Mouse (Mus musculus) lung, postnatal 0 days (tissue): ENCODE data around the gene Fam131a. TPM values are rescaled to one million over a fixed set of nuclear protein-coding genes. Genes with fewer than 3 reads are reported as not detected.

Experiments
- ATAC-seq: fragments of 200-750 bp; cut with Nextera tagmentation; 2 replicates; pipeline ENCODE4 v1.8.0; 2017; ENCODE audit warnings: moderate library complexity
- DNase-seq: peaks from one replicate; pipeline ENCODE4 v3.0.0-alpha.2; 2016; ENCODE audit warnings: low spot score
- H3K27ac ChIP-seq: fragments of 300-500 bp; sonication (generic); 2 replicates; pipeline ENCODE4 v1.5.1; 2014; ENCODE audit warnings: antibody characterized with exemption, mild to moderate bottlenecking, low read length, mixed read lengths
- H3K27me3 ChIP-seq: fragments of 300-500 bp; sonication (generic); replicated peaks from 2 replicates; pipeline ENCODE4 v1.6.1; 2014; ENCODE audit warnings: low read length, mixed read lengths; ENCODE audit not compliant: insufficient read depth
- H3K36me3 ChIP-seq: fragments of 300-500 bp; sonication (generic); 2 replicates; pipeline ENCODE4 v1.6.1; 2014; ENCODE audit warnings: low read length, mixed read lengths; ENCODE audit not compliant: insufficient read depth
- H3K4me1 ChIP-seq: fragments of 300-500 bp; sonication (generic); 2 replicates; pipeline ENCODE4 v1.6.1; 2014; ENCODE audit warnings: antibody characterized with exemption, low read depth, low read length, mixed read lengths; ENCODE audit not compliant: insufficient read depth
- H3K4me2 ChIP-seq: fragments of 300-500 bp; sonication (generic); replicated peaks from 2 replicates; pipeline ENCODE4 v1.6.1; 2014; ENCODE audit warnings: low read depth, mild to moderate bottlenecking, low read length, moderate library complexity, mixed read lengths
- H3K4me3 ChIP-seq: fragments of 300-500 bp; sonication (generic); 2 replicates; pipeline ENCODE4 v1.5.1; 2014; ENCODE audit warnings: low read depth, low read length
- H3K9ac ChIP-seq: fragments of 300-500 bp; sonication (generic); replicated peaks from 2 replicates; pipeline ENCODE4 v1.6.1; 2014; ENCODE audit warnings: low read depth, mild to moderate bottlenecking
- H3K9me3 ChIP-seq: fragments of 300-500 bp; sonication (generic); 2 replicates; pipeline ENCODE4 v1.6.1; 2016; ENCODE audit warnings: low read length, mixed read lengths
- CTCF ChIP-seq: IDR thresholded peaks from 2 replicates; pipeline ENCODE4 v1.5.1; 2016; ENCODE audit warnings: antibody characterized with exemption, mild to moderate bottlenecking
- EP300 ChIP-seq: IDR thresholded peaks from 2 replicates; pipeline ENCODE4 v1.6.1; 2016; ENCODE audit warnings: antibody characterized with exemption, mild to moderate bottlenecking, control low read depth
- WGBS: fragments of 180-500 bp; shearing (Covaris S2); extraction: QIAGEN DNeasy Blood & Tissue Kit; methylation state at CpG from one replicate; pipeline ENCODE4 v1.1.7; 2014; 5-methylcytosine and 5-hydroxymethylcytosine counted together
- polyA plus RNA-seq: library from polyadenylated mRNA; unstranded; fragments of >200 nt; fragmentation: Nextera tagmentation; extraction: Ambion mirVana; gene quantifications from 2 replicates; pipeline ENCODE4 v1.2.1, GENCODE M21; 2015

The Fam131a gene
- polyA plus RNA-seq, 1 experiment from 2014 or later = 8.4 TPM

- DNase-seq (no peak), ATAC-seq (no peak)
- WGBS = 67% methylated on average over 4 of the region's 4 CpGs
- Histone ChIP-seq H3K27ac (no peak overlapping the region), H3K27me3 (no peaks in the 10 kb centered on the region), H3K9me3 (no peaks in the 10 kb centered on the region), H3K4me1 (peaks cover 14% of the 10 kb centered on the region), H3K4me3 (no peak overlapping the region), H3K9ac (no peak overlapping the region), H3K36me3 (peaks cover 29% of the 10 kb centered on the region), H3K4me2 (no peak overlapping the region)
- TF ChIP-seq CTCF (peak; percentile 30), EP300 (no peak)
Measured at GRCm38 (mm10) chr16:20676702-20677101, 16.3 kb upstream of the Fam131a start.

GRCm38 (mm10) chr16:20677380-20677779, 15.7 kb upstream of the Fam131a start:
- H3K36me3 ChIP-seq = peaks cover 36% of the 10 kb centered on the region
- 0 out of 2 replicates have a peak overlapping the region, but pooled peaks have one; percentile 2 for H3K9ac ChIP-seq
- TF ChIP-seq EP300 = no peak
- no peak for TF ChIP-seq CTCF
- peaks cover 14% of the 10 kb centered on the region for H3K4me1 ChIP-seq
- H3K4me2 ChIP-seq = no peak overlapping the region
- DNase-seq = no peak
- H3K27ac ChIP-seq = peak overlapping the region; percentile 73
- no peak for ATAC-seq
- no peaks in the 10 kb centered on the region for H3K27me3 ChIP-seq
- WGBS = 70% methylated on average over 5 of the region's 5 CpGs
- H3K9me3 ChIP-seq = no peaks in the 10 kb centered on the region
- H3K4me3 ChIP-seq = no peak overlapping the region

GRCm38 (mm10) chr16:20677974-20678675, 14.9 kb upstream of the Fam131a start:
- Histone ChIP-seq H3K36me3 (peaks cover 43% of the 10 kb centered on the region), H3K4me2 (no peak overlapping the region), H3K27ac (peak overlapping the region; percentile 73), H3K9me3 (no peaks in the 10 kb centered on the region), H3K4me3 (no peak overlapping the region), H3K9ac (0 out of 2 replicates have a peak overlapping the region, but pooled peaks have one; percentile 2), H3K27me3 (no peaks in the 10 kb centered on the region), H3K4me1 (peaks cover 14% of the 10 kb centered on the region)
- 57% methylated on average over 10 of the region's 10 CpGs for WGBS
- ATAC-seq (peak; percentile 87), DNase-seq (peak; percentile 94)
- no peak for TF ChIP-seq CTCF
- no peak for TF ChIP-seq EP300

GRCm38 (mm10) chr16:20690774-20691173, 2.3 kb upstream of the Fam131a start:
- ATAC-seq (no peak), DNase-seq (no peak)
- TF ChIP-seq CTCF (no peak), EP300 (no peak)
- WGBS = 81% methylated on average over 3 of the region's 3 CpGs
- Histone ChIP-seq H3K27me3 (no peaks in the 10 kb centered on the region), H3K4me3 (no peak overlapping the region), H3K27ac (no peak overlapping the region), H3K4me2 (no peak overlapping the region), H3K36me3 (peaks cover 38% of the 10 kb centered on the region), H3K4me1 (peaks cover 7% of the 10 kb centered on the region; the same call in 1 of the 2 replicates), H3K9me3 (no peaks in the 10 kb centered on the region), H3K9ac (no peak overlapping the region)

- DNase-seq (no peak), ATAC-seq (no peak)
- no peak overlapping the region for H3K9ac ChIP-seq
- H3K27ac ChIP-seq = no peak overlapping the region
- H3K4me3 ChIP-seq = no peak overlapping the region
- WGBS = 43% methylated on average over 1 of the region's 1 CpGs
- H3K4me1 ChIP-seq = peaks cover 12% of the 10 kb centered on the region; the same call in 1 of the 2 replicates
- no peak for TF ChIP-seq CTCF
- TF ChIP-seq EP300 = no peak
- H3K4me2 ChIP-seq = no peak overlapping the region
- no peaks in the 10 kb centered on the region for H3K27me3 ChIP-seq
- no peaks in the 10 kb centered on the region for H3K9me3 ChIP-seq
- H3K36me3 ChIP-seq = peaks cover 32% of the 10 kb centered on the region; the same call in 1 of the 2 replicates
Measured at GRCm38 (mm10) chr16:20691617-20692016, 1.4 kb upstream of the Fam131a start.

GRCm38 (mm10) chr16:20692241-20692965, 638 bp upstream of the Fam131a start:
- Histone ChIP-seq H3K4me2 (no peak overlapping the region), H3K27ac (no peak overlapping the region), H3K9ac (no peak overlapping the region), H3K9me3 (no peaks in the 10 kb centered on the region), H3K4me3 (no peak overlapping the region), H3K36me3 (peaks cover 27% of the 10 kb centered on the region; the same call in 1 of the 2 replicates), H3K27me3 (no peaks in the 10 kb centered on the region), H3K4me1 (peaks cover 12% of the 10 kb centered on the region; the same call in 1 of the 2 replicates)
- TF ChIP-seq EP300 = no peak
- no peak for TF ChIP-seq CTCF
- WGBS = 52% methylated on average over 16 of the region's 16 CpGs
- no peak for ATAC-seq
- no peak for DNase-seq
